Mouse (Mus musculus): ENCODE measurements around the gene Higd1a. TPM values are rescaled to one million over a fixed set of nuclear protein-coding genes. Genes with fewer than 3 reads are reported as not detected.

The Higd1a gene
- polyA plus RNA-seq, 1 experiment from 2014 or later = 154 TPM

DNA sequence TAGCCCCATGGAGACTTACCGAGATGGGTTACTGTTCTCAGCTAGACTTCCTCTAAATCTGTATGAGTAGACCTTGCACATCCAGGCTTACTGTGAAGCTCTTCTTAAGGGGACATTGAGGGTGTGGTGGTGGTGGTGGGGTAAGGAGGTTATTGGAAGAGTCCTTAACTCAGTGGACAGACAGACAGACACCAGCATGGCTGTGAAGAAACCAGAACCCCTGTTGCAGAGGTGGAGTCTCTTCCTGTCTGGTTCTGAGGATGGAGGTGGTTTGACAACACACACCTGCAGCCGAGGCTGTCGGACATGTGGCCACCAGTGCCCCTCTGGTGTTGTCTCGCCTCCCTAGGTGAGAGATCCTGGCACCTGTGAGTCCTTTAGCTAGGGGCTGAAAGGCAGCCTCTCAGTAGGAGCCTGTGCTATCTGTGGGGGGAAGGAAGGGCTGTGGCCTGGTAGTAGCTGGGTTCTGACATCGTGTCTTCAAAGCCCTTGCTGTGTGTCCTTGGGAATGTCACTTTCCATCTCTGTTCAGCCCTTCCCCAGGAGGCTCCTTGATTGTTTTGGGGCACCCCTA is 42.2 kb upstream of the Higd1a start:
- WGBS = 84% methylated on average over 5 of the region's 5 CpGs
- H3K4me1 ChIP-seq (ENCODE audit: control insufficient read depth, insufficient read depth, low read length) = no peaks in the 10 kb centered on the region
- H3K4me3 ChIP-seq (ENCODE audit: low read depth, low read length) = no peak overlapping the region
- no peaks in the 10 kb centered on the region for H3K27me3 ChIP-seq (ENCODE audit: control insufficient read depth, insufficient read depth, low read depth, low read length)
- ATAC-seq = no peak
- no peaks in the 10 kb centered on the region for H3K9me3 ChIP-seq (replicated peaks; ENCODE audit: control insufficient read depth, low read length, poor library complexity, severe bottlenecking)
- no peak overlapping the region for H3K4me2 ChIP-seq (ENCODE audit: low read length)
- no peaks in the 10 kb centered on the region for H3K36me3 ChIP-seq (ENCODE audit: control insufficient read depth, insufficient read depth, low read length)
- no peak overlapping the region for H3K9ac ChIP-seq (ENCODE audit: low read depth, low read length)
- no peak overlapping the region for H3K27ac ChIP-seq (ENCODE audit: low read length)

DNA sequence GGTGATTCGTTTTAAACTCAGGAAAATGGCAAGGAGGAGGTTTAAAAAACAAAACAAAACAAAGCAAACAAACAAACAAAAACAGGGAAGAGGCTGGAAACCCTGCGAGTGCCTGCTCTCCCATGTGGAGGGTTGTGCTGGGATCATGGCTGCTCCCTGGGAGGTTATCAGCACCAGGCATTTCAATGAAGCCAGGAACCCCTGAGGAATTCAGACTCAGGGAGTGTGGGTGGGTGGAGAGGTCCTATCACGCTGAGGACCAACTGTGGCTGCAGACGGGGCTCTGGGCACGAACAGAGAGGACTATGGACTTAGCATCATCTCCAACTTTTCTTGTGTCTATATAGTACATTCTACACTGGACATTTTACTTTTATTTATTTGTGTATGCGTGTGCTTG is 41.1 kb upstream of the Higd1a start:
- Histone ChIP-seq H3K27me3 (ENCODE audit: control insufficient read depth, insufficient read depth, low read depth, low read length) (no peaks in the 10 kb centered on the region), H3K36me3 (ENCODE audit: control insufficient read depth, insufficient read depth, low read length) (no peaks in the 10 kb centered on the region), H3K4me1 (ENCODE audit: control insufficient read depth, insufficient read depth, low read length) (no peaks in the 10 kb centered on the region), H3K27ac (ENCODE audit: low read length) (no peak overlapping the region), H3K9ac (ENCODE audit: low read depth, low read length) (no peak overlapping the region), H3K4me3 (ENCODE audit: low read depth, low read length) (no peak overlapping the region), H3K9me3 (replicated peaks; ENCODE audit: control insufficient read depth, low read length, poor library complexity, severe bottlenecking) (no peaks in the 10 kb centered on the region), H3K4me2 (ENCODE audit: low read length) (no peak overlapping the region)
- 78% methylated on average over 6 of the region's 6 CpGs for WGBS
- ATAC-seq = no peak

DNA sequence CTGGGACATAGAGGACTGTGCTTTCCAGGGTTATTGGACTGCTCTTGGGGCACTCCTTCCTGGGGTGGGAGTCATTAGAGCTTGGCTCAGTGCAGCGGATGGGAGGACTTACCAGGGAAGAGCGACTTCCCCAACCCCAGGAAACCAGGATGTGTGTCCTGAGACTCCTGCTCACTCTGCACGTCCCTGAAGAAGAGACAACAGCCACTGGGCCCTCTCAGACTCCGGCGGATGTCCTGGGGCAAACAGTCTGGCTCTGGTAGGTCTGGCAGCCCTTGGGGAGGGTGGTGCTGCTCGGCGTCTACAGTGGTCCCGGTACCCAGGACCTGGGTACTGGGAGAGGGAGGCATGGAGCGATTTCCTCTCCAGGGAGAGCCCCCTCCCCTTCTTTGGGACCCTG is 40.1 kb upstream of the Higd1a start, which contains the start of gene Ackr2:
TSS of gene Ackr2 (plus strand) at position 111 of the 400 bp plus-strand sequence.
- Histone ChIP-seq H3K4me2 (ENCODE audit: low read length) (no peak within 1 kb of the TSS), H3K27me3 (ENCODE audit: control insufficient read depth, insufficient read depth, low read depth, low read length) (no peaks in the 10 kb centered on the region), H3K9ac (ENCODE audit: low read depth, low read length) (no peak within 1 kb of the TSS), H3K9me3 (replicated peaks; ENCODE audit: control insufficient read depth, low read length, poor library complexity, severe bottlenecking) (no peaks in the 10 kb centered on the region), H3K36me3 (ENCODE audit: control insufficient read depth, insufficient read depth, low read length) (no peaks in the 10 kb centered on the region), H3K4me1 (ENCODE audit: control insufficient read depth, insufficient read depth, low read length) (no peaks in the 10 kb centered on the region), H3K4me3 (ENCODE audit: low read depth, low read length) (no peak within 1 kb of the TSS), H3K27ac (ENCODE audit: low read length) (no peak within 1 kb of the TSS)
- WGBS = 83% methylated on average over 9 of the region's 9 CpGs
- no peak for ATAC-seq

DNA sequence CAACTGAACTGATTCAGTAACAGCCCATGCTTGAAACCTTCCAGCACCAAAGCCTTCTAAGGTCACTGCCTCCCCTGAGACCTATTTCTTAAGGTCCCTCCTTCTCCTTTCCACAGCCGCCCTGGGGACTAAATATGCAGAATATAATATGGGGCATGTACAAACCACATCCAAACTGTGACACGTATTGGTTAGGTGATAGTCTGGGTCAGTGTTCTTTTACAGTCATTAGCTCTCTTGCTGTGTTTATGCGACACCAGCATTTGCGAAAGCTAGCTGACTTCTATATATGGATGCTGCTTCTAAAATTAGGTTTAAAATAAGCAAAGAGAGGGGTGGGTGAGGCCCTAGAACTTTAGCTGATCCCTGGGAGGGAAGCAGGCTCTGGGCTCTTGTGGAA is 38.7 kb upstream of the Higd1a start:
- H3K9ac ChIP-seq (ENCODE audit: low read depth, low read length) = no peak overlapping the region
- no peaks in the 10 kb centered on the region for H3K36me3 ChIP-seq (ENCODE audit: control insufficient read depth, insufficient read depth, low read length)
- no peak overlapping the region for H3K4me3 ChIP-seq (ENCODE audit: low read depth, low read length)
- H3K27me3 ChIP-seq (ENCODE audit: control insufficient read depth, insufficient read depth, low read depth, low read length) = no peaks in the 10 kb centered on the region
- 87% methylated on average over 4 of the region's 4 CpGs for WGBS
- no peak overlapping the region for H3K4me2 ChIP-seq (ENCODE audit: low read length)
- ATAC-seq = no peak
- H3K9me3 ChIP-seq (replicated peaks; ENCODE audit: control insufficient read depth, low read length, poor library complexity, severe bottlenecking) = no peaks in the 10 kb centered on the region
- no peak overlapping the region for H3K27ac ChIP-seq (ENCODE audit: low read length)
- H3K4me1 ChIP-seq (ENCODE audit: control insufficient read depth, insufficient read depth, low read length) = no peaks in the 10 kb centered on the region

DNA sequence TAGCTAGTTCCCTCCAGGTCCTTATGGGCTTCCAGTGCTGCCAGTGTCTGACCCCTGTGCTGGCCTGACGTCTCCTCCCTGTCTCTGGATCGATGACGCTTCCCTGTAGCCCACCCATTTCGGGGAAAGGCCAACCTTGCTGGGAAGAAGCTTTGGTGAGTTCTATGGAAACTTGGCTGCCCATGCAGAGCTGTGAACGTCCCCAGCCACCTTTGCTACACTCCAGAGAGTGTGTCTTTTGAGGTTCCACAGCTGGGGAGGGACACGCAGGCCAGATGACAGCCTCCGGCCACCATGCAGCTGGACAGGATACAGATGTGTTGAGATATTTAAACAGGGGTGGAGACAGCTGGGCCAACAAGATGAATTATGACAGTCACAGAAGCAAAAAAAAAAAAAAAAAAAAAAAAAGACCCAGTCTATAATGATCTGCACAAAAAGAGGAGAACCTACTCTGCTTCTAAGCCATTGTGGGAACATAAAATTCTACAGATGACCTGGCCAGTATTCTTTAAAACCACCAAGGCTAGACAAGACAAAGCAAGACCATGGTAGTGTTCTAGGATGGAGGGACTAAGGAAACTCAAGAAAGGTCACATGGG is 37.3 kb upstream of the Higd1a start:
- no peak overlapping the region for H3K4me3 ChIP-seq (ENCODE audit: low read depth, low read length)
- H3K36me3 ChIP-seq (ENCODE audit: control insufficient read depth, insufficient read depth, low read length) = no peaks in the 10 kb centered on the region
- no peak for ATAC-seq
- H3K9ac ChIP-seq (ENCODE audit: low read depth, low read length) = no peak overlapping the region
- H3K27me3 ChIP-seq (ENCODE audit: control insufficient read depth, insufficient read depth, low read depth, low read length) = no peaks in the 10 kb centered on the region
- H3K4me2 ChIP-seq (ENCODE audit: low read length) = no peak overlapping the region
- H3K4me1 ChIP-seq (ENCODE audit: control insufficient read depth, insufficient read depth, low read length) = no peaks in the 10 kb centered on the region
- WGBS = 83% methylated on average over 7 of the region's 7 CpGs
- H3K9me3 ChIP-seq (replicated peaks; ENCODE audit: control insufficient read depth, low read length, poor library complexity, severe bottlenecking) = no peaks in the 10 kb centered on the region
- H3K27ac ChIP-seq (ENCODE audit: low read length) = no peak overlapping the region

DNA sequence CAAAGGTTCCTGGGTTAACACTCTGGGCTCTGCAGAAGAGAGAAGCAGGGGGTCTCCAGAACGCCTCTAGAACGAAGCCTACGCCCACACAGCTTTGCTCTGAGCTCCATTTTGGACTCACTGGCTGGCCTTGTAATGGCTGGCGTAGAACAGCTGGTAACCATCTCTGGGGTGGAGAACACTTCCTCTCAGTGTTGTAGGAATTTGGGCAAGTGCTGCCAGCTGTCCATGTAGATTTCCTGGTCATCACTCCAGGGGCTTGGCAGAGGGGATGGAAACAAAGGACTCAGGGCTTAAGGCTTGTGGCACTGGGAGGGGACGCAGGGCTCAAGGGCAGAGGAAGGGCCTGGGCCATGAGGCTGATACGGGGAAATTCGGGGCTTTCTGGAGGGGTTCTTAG is 36.3 kb upstream of the Higd1a start:
- H3K4me3 ChIP-seq (ENCODE audit: low read depth, low read length) = no peak overlapping the region
- no peak overlapping the region for H3K9ac ChIP-seq (ENCODE audit: low read depth, low read length)
- no peak overlapping the region for H3K4me2 ChIP-seq (ENCODE audit: low read length)
- no peak overlapping the region for H3K27ac ChIP-seq (ENCODE audit: low read length)
- no peaks in the 10 kb centered on the region for H3K36me3 ChIP-seq (ENCODE audit: control insufficient read depth, insufficient read depth, low read length)
- ATAC-seq = no peak
- 58% methylated on average over 7 of the region's 7 CpGs for WGBS
- no peaks in the 10 kb centered on the region for H3K4me1 ChIP-seq (ENCODE audit: control insufficient read depth, insufficient read depth, low read length)
- no peaks in the 10 kb centered on the region for H3K9me3 ChIP-seq (replicated peaks; ENCODE audit: control insufficient read depth, low read length, poor library complexity, severe bottlenecking)
- no peaks in the 10 kb centered on the region for H3K27me3 ChIP-seq (ENCODE audit: control insufficient read depth, insufficient read depth, low read depth, low read length)

DNA sequence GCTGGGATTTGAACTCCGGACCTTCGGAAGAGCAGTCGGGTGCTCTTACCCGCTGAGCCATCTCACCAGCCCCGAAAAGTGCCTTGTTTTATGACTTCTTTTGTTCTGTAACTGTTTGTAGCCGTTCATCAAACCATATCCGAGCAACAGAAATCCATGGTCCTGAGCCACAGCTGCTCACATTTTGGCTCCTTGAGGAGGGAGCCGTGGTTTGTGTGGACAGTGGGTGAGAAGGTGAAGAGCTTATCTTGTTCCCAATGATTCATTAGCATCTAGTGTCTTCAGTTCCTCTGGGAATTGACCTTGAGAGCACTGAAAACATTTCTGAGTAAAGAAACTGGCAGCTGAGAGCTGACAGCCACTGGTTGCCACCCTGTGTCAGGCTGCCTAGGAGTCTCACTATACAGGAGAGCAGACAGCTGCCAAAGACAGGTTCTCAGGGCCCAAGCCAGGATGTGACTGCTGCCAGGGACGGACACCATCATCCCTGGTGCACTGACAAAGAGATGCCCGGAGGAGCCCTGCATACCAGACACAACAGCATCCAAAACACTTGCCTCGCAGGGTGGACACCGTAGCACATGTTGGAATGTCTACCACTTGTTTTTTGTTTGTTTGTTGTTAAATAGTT is 34.0 kb upstream of the Higd1a start:
- H3K9ac ChIP-seq (ENCODE audit: low read depth, low read length) = no peak overlapping the region
- WGBS = 90% methylated on average over 12 of the region's 12 CpGs
- ATAC-seq = no peak

DNA sequence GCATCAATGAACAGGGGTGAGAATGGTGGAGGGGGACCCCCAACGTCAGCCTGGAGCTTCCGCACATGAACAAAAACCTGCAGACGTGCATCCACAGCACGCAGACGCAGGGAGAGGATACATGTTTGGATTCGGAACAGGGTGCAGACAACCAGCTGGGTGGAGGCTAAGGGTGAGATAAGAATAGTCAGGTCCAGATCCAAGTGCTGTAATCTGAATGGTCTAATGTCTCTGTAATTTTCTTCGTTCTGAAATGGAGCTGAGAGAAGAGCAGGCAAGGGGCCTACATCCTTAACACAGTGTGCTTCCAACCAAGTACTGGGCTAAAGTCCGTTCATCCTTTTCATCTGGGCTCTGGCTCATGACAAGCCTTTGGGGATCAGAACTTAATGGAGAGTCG is 33.1 kb upstream of the Higd1a start:
- Histone ChIP-seq H3K27ac (ENCODE audit: low read length) (no peak overlapping the region), H3K27me3 (ENCODE audit: control insufficient read depth, insufficient read depth, low read depth, low read length) (no peaks in the 10 kb centered on the region), H3K4me3 (ENCODE audit: low read depth, low read length) (no peak overlapping the region), H3K4me1 (ENCODE audit: control insufficient read depth, insufficient read depth, low read length) (no peaks in the 10 kb centered on the region), H3K36me3 (ENCODE audit: control insufficient read depth, insufficient read depth, low read length) (no peaks in the 10 kb centered on the region), H3K9me3 (replicated peaks; ENCODE audit: control insufficient read depth, low read length, poor library complexity, severe bottlenecking) (no peaks in the 10 kb centered on the region), H3K9ac (ENCODE audit: low read depth, low read length) (no peak overlapping the region), H3K4me2 (ENCODE audit: low read length) (no peak overlapping the region)
- no peak for ATAC-seq
- 88% methylated on average over 9 of the region's 9 CpGs for WGBS

More for the DNA sequence above, 34.0 kb upstream of the Higd1a start:
- Histone ChIP-seq H3K27ac (ENCODE audit: low read length) (no peak overlapping the region), H3K9me3 (replicated peaks; ENCODE audit: control insufficient read depth, low read length, poor library complexity, severe bottlenecking) (no peaks in the 10 kb centered on the region), H3K4me2 (ENCODE audit: low read length) (no peak overlapping the region), H3K36me3 (ENCODE audit: control insufficient read depth, insufficient read depth, low read length) (no peaks in the 10 kb centered on the region), H3K27me3 (ENCODE audit: control insufficient read depth, insufficient read depth, low read depth, low read length) (no peaks in the 10 kb centered on the region), H3K4me1 (ENCODE audit: control insufficient read depth, insufficient read depth, low read length) (no peaks in the 10 kb centered on the region), H3K4me3 (ENCODE audit: low read depth, low read length) (no peak overlapping the region)

DNA sequence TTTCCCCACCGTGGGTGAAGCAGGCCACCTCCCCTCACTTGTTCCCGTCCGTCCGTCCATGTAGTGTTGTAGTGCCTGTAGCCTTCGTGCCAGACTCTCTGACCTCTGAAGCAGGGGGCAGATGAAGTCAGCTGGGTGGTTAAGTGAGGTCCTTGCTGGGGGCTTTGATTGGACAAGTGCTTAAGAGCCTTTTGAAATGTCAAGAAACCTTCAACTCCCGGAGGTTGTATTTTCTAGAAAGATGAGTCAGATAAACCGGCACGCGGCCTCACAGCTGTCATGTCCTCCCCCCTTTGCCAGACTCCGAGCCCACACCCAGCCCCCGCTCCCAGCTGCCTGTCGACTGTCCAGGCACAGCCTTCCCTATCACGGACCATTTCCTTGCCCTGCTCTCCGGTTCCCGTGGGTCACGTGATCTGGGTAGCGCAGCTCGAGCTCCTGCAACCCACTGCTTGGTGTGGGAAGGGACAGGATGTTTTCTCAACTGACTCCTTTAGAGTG is 32.3 kb upstream of the Higd1a start:
- Histone ChIP-seq H3K36me3 (ENCODE audit: control insufficient read depth, insufficient read depth, low read length) (no peaks in the 10 kb centered on the region), H3K9me3 (replicated peaks; ENCODE audit: control insufficient read depth, low read length, poor library complexity, severe bottlenecking) (no peaks in the 10 kb centered on the region), H3K27me3 (ENCODE audit: control insufficient read depth, insufficient read depth, low read depth, low read length) (no peaks in the 10 kb centered on the region), H3K9ac (ENCODE audit: low read depth, low read length) (0 out of 2 replicates have a peak overlapping the region, but pooled peaks have one; percentile 11), H3K4me1 (ENCODE audit: control insufficient read depth, insufficient read depth, low read length) (no peaks in the 10 kb centered on the region), H3K4me3 (ENCODE audit: low read depth, low read length) (no peak overlapping the region), H3K4me2 (ENCODE audit: low read length) (no peak overlapping the region), H3K27ac (ENCODE audit: low read length) (no peak overlapping the region)
- ATAC-seq = no peak
- 42% methylated on average over 18 of the region's 18 CpGs for WGBS

Data from midbrain, embryonic 16.5 days (tissue).